Mouse (Mus musculus) small intestine, adult 2 months (tissue): ENCODE results near the gene Car8. TPM values are rescaled to one million over a fixed set of nuclear protein-coding genes. Genes with fewer than 3 reads are reported as not detected.

Source experiments
- H3K27ac ChIP-seq: fragments of 200-500 bp; 2 replicates; pipeline ENCODE4 v1.5.1; 2012; ENCODE audit warnings: low read depth, low read length, control low read depth, inconsistent platforms; ENCODE audit not compliant: insufficient read depth
- H3K27me3 ChIP-seq: fragments of 200-500 bp; 2 replicates; pipeline ENCODE4 v1.6.1; 2012; ENCODE audit warnings: mild to moderate bottlenecking, moderate library complexity, low read length, inconsistent platforms; ENCODE audit not compliant: control insufficient read depth, insufficient read depth
- H3K36me3 ChIP-seq: fragments of 200-500 bp; 2 replicates; pipeline ENCODE4 v1.6.1; 2012; ENCODE audit warnings: mild to moderate bottlenecking, low read length, control low read depth, inconsistent platforms; ENCODE audit not compliant: control insufficient read depth, insufficient read depth
- H3K4me1 ChIP-seq: fragments of 200-500 bp; 2 replicates; pipeline ENCODE4 v1.6.1; 2012; ENCODE audit warnings: low read length, inconsistent platforms, mixed read lengths; ENCODE audit not compliant: control insufficient read depth, insufficient read depth, insufficient read length
- H3K4me3 ChIP-seq: fragments of 200-500 bp; 2 replicates; pipeline ENCODE4 v1.5.1; 2012; ENCODE audit warnings: low read depth, mild to moderate bottlenecking, control low read depth, inconsistent platforms, low read length, moderate library complexity
- CTCF ChIP-seq: fragments of 200-500 bp; IDR thresholded peaks from 2 replicates; pipeline ENCODE4 v1.5.1; 2012; ENCODE audit warnings: low read depth, mild to moderate bottlenecking, control low read depth, inconsistent platforms, low read length, moderate library complexity, mixed read lengths; ENCODE audit not compliant: insufficient replicate concordance, insufficient read length; ENCODE audit errors: extremely low read depth
- POLR2A ChIP-seq: fragments of 200-500 bp; IDR thresholded peaks from 2 replicates; pipeline ENCODE4 v1.6.1; 2012; ENCODE audit warnings: low read depth, mild to moderate bottlenecking, control low read depth, inconsistent platforms, low read length, moderate library complexity
- WGBS: fragments of 180-500 bp; shearing (Covaris S2); methylation state at CpG from one replicate; pipeline ENCODE4 v1.1.7; 2018; 5-methylcytosine and 5-hydroxymethylcytosine counted together
- polyA plus RNA-seq: library from polyadenylated mRNA; depleted of rRNA; stranded (reverse); fragments of >200 nt; gene quantifications from 2 replicates; pipeline ENCODE4 v1.2.3, GENCODE M21; 2012

The Car8 gene
- polyA plus RNA-seq, 1 experiment: 0.57 TPM

DNA sequence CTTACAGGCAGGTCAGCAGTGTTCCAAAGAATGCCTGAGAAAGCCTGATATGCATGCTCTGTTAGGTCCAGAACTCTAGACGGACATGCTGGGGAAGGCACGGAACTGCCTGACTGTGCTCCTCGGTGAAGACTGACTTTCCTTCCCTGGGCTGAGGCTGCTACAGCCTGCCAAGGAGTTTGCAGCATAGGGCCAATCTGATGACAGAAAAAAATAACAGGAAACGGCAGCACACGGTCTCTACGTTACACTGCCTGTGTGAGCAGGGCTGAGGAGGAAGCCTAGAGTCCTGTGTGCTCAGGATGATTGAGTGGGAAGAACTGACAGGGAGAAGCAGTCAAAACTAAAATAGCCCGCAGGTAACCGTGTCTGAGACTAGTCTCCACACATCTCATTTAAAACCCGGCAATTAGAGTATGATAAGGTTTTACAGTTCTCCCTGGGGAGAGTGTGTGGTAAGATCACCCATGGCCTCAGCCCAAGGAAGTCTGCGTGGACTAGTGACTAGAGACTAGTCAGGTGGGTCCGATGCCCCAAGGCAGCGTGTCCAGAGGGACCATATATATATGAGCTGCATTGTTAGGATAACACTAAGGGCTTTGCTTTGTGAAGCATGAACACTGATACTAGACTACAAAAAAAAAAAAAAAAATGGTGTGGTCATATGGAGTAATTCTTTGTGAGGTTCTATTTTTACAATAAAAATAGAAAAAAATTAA is 6.3 kb downstream of the Car8 start:
- Histone ChIP-seq H3K27me3 (no peaks in the 10 kb centered on the region), H3K27ac (no peak overlapping the region), H3K4me1 (peaks cover 2% of the 10 kb centered on the region; the same call in 1 of the 2 replicates), H3K36me3 (no peaks in the 10 kb centered on the region), H3K4me3 (no peak overlapping the region)
- WGBS: 40% methylated on average over 12 of the region's 12 CpGs
- TF ChIP-seq POLR2A: no peak
- no peak for TF ChIP-seq CTCF

DNA sequence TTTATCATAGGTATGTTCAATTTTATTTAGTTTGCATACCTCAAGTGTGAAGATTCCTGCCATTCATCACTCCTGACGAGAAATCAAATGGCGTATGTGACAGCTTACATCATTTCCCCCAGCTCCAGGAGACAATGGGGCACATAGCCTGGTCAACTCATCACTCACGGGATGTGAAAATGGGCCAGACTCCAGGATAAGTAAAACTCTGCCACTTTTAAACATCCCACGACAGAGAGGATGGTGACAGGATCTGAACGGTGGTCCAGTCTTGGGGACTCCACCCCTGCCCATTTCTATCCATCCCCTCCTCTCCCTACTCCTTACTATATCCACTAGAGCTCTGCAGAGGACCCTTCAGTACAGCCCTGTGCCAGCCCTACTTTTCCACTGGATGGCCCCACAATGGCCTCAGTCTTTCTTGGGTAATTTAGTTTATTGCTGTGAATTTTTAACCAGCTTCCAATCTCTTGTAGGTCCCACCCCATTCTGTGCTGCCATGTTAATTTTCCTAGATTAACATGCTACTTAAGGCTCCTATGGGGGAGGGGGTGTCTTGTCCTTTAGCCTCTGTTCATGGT is 7.5 kb downstream of the Car8 start:
- Histone ChIP-seq H3K27ac (no peak overlapping the region), H3K27me3 (no peaks in the 10 kb centered on the region), H3K4me3 (no peak overlapping the region), H3K36me3 (no peaks in the 10 kb centered on the region), H3K4me1 (peaks cover 2% of the 10 kb centered on the region; the same call in 1 of the 2 replicates)
- WGBS: 72% methylated on average over 5 of the region's 5 CpGs
- TF ChIP-seq POLR2A: no peak
- TF ChIP-seq CTCF: no peak

DNA sequence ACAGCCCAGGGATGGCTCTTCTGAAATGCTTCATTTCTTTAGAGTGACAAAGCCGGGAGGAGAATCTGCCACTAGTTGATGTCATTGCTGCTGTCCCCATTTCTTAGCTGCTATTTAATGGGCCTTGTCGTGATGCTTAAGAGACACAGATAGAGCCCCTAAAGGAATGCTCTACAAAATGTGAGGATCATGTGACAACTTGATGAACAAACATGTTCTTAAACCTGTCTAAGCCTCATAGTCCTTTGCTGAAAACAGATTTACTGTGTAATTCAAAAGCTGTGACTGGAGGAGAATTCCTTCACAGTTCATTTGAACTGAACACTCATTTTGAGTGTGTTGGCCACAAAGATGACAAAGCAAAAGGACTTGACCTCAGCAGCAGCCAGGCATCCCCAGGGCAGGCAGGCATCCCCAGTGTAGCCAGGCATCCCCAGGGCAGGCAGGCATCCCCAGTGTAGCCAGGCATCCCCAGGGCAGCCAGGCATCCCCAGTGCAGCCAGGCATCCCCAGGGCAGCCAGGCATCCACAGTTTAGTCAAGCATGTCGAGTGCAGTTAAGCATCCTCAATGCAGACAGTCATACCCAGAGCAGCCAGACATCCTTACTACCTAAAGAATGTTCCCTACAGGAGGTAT is 9.1 kb downstream of the Car8 start:
- H3K27me3 ChIP-seq: no peaks in the 10 kb centered on the region
- no peaks in the 10 kb centered on the region for H3K36me3 ChIP-seq
- no peak overlapping the region for H3K4me3 ChIP-seq
- WGBS: 84% methylated on average over 3 of the region's 3 CpGs
- no peak overlapping the region for H3K27ac ChIP-seq
- H3K4me1 ChIP-seq: peaks cover 2% of the 10 kb centered on the region; the same call in 1 of the 2 replicates
- TF ChIP-seq CTCF: no peak
- no peak for TF ChIP-seq POLR2A

DNA sequence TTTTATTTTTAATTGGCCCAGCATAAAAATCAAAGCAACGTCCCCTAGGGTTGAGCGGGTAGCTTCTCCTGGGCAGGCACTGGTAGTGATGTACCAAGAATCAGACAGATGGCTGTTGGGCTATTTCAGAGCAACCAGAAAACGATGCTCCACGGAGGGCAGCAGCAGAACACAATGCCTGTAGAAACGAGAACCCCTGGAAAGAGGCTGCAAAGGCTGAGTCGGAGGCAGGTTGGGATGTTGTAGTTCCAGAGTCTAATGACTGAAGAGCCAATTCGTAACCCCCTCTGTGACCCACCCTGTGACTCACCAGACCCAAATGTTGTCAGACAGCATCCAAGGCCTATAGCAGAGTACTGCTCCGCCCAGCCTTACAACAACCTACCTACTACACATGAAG is 19.9 kb downstream of the Car8 start:
- TF ChIP-seq POLR2A (no peak), CTCF (no peak)
- Histone ChIP-seq H3K4me3 (no peak overlapping the region), H3K27ac (no peak overlapping the region), H3K36me3 (no peaks in the 10 kb centered on the region), H3K4me1 (peaks cover 2% of the 10 kb centered on the region; the same call in 1 of the 2 replicates), H3K27me3 (no peaks in the 10 kb centered on the region)
- 88% methylated on average over 8 of the region's 8 CpGs for WGBS

DNA sequence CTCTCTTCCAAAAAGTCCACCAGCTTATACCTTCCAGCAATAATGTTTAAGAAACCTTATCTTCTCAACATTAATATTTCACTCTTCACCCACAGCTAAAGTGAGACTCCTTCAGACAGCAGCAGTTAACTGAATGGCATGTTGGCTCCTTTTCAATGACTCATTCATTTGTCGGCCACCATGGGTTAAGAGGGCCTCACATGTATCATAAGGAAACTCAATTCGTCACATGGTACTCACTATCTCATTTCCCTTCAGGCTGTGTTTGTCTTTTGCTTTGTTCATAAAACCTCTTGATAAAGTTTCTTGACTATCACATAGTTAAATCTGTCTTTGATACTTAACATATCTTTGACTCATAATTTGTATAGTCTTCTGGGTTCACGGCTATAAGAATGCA is 20.8 kb downstream of the Car8 start:
- H3K4me1 ChIP-seq: peaks cover 2% of the 10 kb centered on the region; the same call in 1 of the 2 replicates
- no peaks in the 10 kb centered on the region for H3K36me3 ChIP-seq
- no peak overlapping the region for H3K4me3 ChIP-seq
- H3K27me3 ChIP-seq: no peaks in the 10 kb centered on the region
- no peak overlapping the region for H3K27ac ChIP-seq
- no peak for TF ChIP-seq POLR2A
- TF ChIP-seq CTCF: no peak
- WGBS: 15% methylated on average over 3 of the region's 3 CpGs

DNA sequence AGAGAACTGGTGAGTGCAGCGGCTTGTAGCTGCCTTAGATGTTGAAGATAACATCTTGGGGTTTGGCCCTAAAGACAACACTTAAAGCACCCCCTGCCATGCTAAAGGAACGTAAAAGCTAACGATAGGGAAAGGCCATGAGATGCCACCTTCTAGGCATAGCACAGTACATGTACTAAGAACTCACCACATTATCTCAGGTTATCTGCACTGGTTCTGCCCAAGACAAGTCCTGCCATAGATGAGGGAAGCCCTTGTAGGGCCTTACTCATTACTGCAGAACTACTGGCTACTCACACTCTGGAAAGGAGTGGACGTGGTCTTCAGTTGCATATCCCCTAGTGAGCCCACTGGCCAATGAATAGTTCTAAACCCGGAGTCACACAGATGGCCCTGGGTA is 21.6 kb downstream of the Car8 start:
- Histone ChIP-seq H3K27ac (no peak overlapping the region), H3K36me3 (no peaks in the 10 kb centered on the region), H3K4me3 (no peak overlapping the region), H3K4me1 (peaks cover 2% of the 10 kb centered on the region; the same call in 1 of the 2 replicates), H3K27me3 (no peaks in the 10 kb centered on the region)
- WGBS: 65% methylated on average over 5 of the region's 5 CpGs
- TF ChIP-seq POLR2A (no peak), CTCF (no peak)

DNA sequence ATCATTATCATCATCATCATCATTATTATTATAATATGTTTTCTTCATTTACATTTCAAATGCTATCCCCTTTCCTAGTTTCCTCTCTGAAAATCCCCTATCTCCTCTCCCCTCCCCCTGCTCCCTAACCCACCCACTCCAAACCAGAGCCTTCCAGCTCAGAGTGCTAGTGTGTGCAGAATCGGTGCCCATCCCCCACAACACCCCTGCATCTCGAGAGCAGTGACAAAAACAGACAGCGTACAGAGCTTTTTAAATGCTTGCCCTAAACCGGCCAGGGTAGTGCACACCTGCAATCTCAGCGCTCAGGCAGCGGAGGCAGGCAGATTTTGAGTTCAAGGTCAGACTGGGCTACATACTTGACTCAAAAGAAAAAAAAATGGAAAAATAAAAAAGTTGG is 22.3 kb downstream of the Car8 start:
- Histone ChIP-seq H3K36me3 (no peaks in the 10 kb centered on the region), H3K27ac (no peak overlapping the region), H3K4me3 (no peak overlapping the region), H3K4me1 (peaks cover 2% of the 10 kb centered on the region; the same call in 1 of the 2 replicates), H3K27me3 (no peaks in the 10 kb centered on the region)
- TF ChIP-seq POLR2A (no peak), CTCF (no peak)
- WGBS: 72% methylated on average over 6 of the region's 6 CpGs
